Mouse (Mus musculus): ENCODE results near the gene Tigd2. TPM values are rescaled to one million over a fixed set of nuclear protein-coding genes. Genes with fewer than 3 reads are reported as not detected.

Tigd2 gene
- polyA plus RNA-seq, 1 experiment, result 13.6 TPM

DNA sequence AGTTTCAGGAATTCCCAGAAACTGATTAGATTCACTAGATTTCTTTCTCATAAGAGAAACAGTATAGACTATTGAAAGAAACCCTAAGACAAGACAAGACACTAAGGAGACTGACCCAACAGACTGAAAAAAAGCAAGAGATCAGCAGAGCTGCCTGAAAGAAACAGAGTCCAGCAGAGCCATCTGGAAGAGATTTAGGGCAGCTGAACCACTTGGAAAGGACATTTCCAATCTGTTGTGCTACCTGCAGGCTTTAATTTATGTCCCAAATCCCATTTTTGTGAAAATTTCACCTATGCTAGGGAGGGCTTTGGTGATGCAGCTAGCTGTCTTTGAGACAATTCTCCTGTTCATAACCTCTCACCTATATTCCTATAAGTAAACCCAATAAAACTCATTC, 25.0 kb downstream of the Tigd2 start:
- Histone ChIP-seq H3K27ac (ENCODE audit: insufficient read depth, low read depth, low read length) (no peak overlapping the region), H3K4me3 (ENCODE audit: insufficient read depth, low read length) (no peak overlapping the region), H3K4me1 (ENCODE audit: control insufficient read depth, insufficient read depth, low read length) (no peaks in the 10 kb centered on the region)
- no peak for TF ChIP-seq CTCF (IDR thresholded peaks at IDR 0.05; ENCODE audit: low read depth, low read length)

DNA sequence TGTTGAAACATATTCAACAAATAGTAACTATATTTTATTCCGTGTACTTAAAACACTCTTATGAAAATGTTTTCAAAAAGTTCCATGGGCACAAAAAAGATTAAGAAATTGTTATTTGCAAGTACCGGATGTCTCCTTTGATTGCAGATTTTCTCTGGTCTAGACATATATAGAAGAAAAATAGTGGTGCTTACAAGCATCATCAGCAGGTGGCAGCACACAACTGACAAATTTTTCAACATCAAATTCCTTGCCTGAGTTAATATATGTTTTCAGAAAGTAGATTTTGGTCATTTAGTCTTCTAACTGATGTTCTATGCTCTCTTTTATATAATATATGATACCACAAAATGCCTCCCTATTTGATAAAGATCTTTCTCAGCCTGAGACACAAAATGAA, 41.0 kb downstream of the Tigd2 start:
- Histone ChIP-seq H3K4me3 (ENCODE audit: insufficient read depth, low read length) (no peak overlapping the region), H3K4me1 (ENCODE audit: control insufficient read depth, insufficient read depth, low read length) (no peaks in the 10 kb centered on the region), H3K27ac (ENCODE audit: insufficient read depth, low read depth, low read length) (no peak overlapping the region)
- no peak for TF ChIP-seq CTCF (IDR thresholded peaks at IDR 0.05; ENCODE audit: low read depth, low read length)
- no peak for TF ChIP-seq POLR2A (IDR thresholded peaks at IDR 0.05; ENCODE audit: borderline replicate concordance, low read depth, low read length)

DNA sequence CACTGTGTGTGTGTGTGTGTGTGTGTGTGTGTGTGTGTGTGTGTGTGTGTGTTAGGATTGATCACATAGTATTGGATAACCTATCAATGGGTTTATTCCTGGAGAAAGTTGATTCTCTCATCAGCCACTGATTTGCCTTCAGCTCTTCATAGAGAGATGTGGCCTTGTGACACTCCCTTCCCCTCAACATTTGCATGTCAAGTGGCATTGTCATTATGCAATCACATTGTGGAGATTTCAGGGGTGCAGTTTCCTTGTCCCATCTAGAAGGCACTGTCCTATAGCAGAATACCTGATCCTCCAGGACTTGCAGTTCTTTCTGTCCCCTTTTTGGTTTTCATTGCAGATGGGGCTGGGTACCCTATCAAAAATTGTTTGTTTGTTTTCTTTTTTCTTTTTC, 41.9 kb downstream of the Tigd2 start:
- H3K4me3 ChIP-seq (ENCODE audit: insufficient read depth, low read length), result no peak overlapping the region
- TF ChIP-seq CTCF (IDR thresholded peaks at IDR 0.05; ENCODE audit: low read depth, low read length), result no peak
- no peak overlapping the region for H3K27ac ChIP-seq (ENCODE audit: insufficient read depth, low read depth, low read length)
- H3K4me1 ChIP-seq (ENCODE audit: control insufficient read depth, insufficient read depth, low read length), result no peaks in the 10 kb centered on the region

DNA sequence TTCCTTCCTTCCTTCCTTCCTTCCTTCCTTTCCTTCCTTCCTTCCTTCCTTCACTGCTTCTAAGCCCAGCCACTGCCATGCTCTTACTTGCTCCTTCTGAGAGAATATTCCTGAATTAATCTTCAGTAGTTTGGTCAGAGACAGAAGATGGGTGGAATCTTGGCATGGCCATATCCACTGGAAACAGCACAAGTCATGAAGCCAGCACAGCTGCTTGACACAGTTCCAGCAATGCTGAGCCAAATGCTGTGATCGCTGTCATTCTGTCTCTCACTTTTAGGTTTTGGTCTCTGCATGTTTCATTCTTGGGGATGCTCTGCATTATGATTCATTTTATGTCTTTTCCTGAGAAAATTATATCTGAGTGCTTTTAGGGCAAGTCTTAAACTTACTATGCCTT, 47.2 kb downstream of the Tigd2 start:
- TF ChIP-seq CTCF (IDR thresholded peaks at IDR 0.05; ENCODE audit: low read depth, low read length), result no peak
- TF ChIP-seq POLR2A (IDR thresholded peaks at IDR 0.05; ENCODE audit: borderline replicate concordance, low read depth, low read length), result no peak
- Histone ChIP-seq H3K27ac (ENCODE audit: insufficient read depth, low read depth, low read length) (no peak overlapping the region), H3K4me1 (ENCODE audit: control insufficient read depth, insufficient read depth, low read length) (no peaks in the 10 kb centered on the region), H3K4me3 (ENCODE audit: insufficient read depth, low read length) (no peak overlapping the region)

Other genes starting within 250 kb of the Tigd2 start
- gene Fam13a, start 184.3 kb upstream of the Tigd2 start, polyA plus RNA-seq (2012; ENCODE audit: insufficient read depth, insufficient read length, missing spikeins), result 0.25 and 0.72 TPM in 2 replicates
- gene Gprin3, start 217.4 kb downstream of the Tigd2 start, polyA plus RNA-seq (2012; ENCODE audit: insufficient read depth, insufficient read length, missing spikeins), result not detected in 2 replicates